Mouse (Mus musculus): ENCODE data around the gene Cacna1d. TPM values are rescaled to one million over a fixed set of nuclear protein-coding genes. Genes with fewer than 3 reads are reported as not detected.

Cacna1d gene
- total RNA-seq, 2 experiments from 2014 or later: 32.7 to 32.9 TPM

DNA sequence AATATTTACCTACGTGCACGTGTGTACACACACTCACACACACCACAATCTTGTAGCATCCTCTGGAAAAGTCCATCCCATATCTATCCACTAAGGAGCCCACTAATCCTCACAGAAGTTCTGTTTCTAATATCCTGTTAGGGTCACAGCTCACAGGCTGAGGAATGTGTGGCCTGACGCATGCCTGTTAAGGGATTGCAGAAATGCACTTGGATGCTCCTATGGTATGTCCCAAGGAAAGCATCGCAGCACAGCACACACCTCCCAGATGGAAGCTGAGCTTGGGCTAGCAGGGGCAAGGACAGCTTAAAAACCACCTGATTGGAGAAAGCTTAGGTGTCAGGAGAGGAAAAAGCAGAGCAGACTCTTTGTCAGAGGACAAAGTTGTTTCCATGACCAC is 271.4 kb downstream of the Cacna1d start:
- no peak for DNase-seq (ENCODE audit: low spot score in 2 of 2)

- DNase-seq (ENCODE audit: low spot score in 2 of 2): peak in 1 of 2 experiments; percentile 40
These were observed 273.1 kb downstream of the Cacna1d start for GRCm38 (mm10) chr14:30218114-30218513.

DNA sequence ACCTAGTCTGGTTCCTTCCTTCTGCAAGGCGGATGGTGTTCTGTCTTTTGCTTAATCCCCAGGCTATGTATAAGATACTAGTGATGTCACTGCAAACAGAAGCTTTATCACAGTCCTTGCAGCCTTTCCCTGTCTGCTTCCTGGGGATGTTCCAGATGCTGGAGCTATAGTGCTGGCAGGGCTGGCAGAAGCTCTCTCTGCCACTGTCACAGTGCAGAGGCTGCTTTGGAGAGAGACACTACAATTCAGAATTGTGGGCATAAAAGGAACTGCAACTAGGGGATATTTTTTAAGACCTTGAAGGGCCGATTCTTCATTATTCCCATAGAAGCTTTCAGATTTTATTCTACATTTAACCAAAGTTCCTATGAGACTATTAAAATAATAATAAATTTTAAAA is 274.1 kb downstream of the Cacna1d start:
- DNase-seq (ENCODE audit: low spot score in 2 of 2): no peak

- DNase-seq (ENCODE audit: low spot score in 2 of 2): no peak
These were observed 283.1 kb downstream of the Cacna1d start for GRCm38 (mm10) chr14:30208156-30208555.

DNA sequence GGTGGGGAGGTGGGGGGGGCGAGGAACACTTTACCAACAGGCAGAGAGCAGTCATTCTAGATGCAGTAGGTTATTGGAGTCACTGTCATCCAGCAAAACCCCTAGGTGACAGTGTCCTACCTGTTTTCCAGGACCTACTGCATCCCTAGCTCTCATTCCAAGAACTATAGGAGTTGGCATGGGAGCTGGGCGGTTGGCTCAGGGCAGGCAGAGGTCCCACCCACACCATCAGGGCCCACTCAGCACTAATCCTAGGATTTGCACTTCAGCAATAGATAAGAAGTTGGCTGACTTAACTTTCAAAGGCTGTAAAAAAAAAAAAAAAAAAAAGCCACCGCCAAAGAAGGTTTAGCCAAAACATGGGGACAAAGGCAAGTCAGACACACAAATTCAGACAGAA is 285.4 kb downstream of the Cacna1d start:
- DNase-seq (ENCODE audit: low spot score in 2 of 2): no peak

- DNase-seq (ENCODE audit: low spot score in 2 of 2): no peak
These were observed 286.7 kb downstream of the Cacna1d start for GRCm38 (mm10) chr14:30204526-30204925.

DNA sequence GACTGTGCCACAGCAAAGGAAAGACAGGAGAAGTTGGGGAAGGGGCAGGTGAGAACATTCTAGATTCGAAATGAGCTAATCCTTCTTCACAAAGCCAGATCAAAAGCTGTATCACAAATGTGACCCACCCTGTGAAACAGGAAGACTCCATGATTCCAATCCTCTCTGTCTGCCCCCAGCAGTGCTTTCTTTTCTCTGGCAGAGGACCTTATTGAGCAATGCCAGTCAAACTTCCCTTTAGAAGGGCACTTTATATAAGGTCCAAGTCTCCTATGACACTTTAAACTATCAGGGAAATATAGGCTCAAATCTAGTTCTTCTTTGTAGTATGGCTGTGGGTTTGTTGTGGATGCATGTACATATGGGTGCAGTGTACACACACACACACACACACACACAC is 290.9 kb downstream of the Cacna1d start:
- DNase-seq (ENCODE audit: low spot score in 2 of 2): no peak

DNA sequence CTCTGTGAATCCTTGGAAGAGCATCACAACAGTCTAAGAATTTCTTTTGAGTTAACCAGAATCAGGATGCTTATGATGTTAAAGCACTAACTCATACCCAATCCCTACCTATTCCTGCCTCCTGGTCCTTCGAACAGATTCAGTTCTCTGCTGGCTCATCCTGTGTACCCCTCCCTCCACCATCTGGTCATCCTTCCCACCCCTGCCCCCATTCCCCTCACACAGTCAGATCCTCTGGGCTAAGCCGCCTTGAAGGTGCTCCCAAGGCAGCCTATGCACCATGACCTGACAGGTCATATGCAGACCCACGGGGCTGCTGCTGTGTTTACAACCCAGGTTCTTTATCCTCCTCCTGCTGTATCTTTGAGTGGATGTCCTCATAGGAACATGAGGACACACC is 292.4 kb downstream of the Cacna1d start:
- no peak for DNase-seq (ENCODE audit: low spot score in 2 of 2)

DNA sequence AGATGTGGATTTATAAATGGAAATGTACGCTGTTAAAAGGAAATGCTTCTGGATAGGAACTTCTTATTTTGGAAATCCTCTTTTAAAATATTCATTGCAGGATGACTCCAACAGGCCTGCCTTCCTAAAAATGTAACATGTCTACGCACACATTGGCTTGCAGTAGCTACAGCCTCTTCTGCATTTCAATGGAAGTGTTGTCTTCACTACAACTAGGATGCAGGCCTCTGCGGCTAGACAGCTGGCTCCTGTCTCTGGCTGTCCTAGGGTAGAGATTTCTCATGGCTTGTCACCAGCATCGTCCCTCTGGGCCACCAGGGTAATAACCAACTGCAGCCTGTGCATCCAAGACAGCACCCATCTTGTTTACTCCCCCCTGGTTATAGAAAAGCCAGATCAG is 293.1 kb downstream of the Cacna1d start:
- DNase-seq (ENCODE audit: low spot score in 2 of 2): no peak

DNA sequence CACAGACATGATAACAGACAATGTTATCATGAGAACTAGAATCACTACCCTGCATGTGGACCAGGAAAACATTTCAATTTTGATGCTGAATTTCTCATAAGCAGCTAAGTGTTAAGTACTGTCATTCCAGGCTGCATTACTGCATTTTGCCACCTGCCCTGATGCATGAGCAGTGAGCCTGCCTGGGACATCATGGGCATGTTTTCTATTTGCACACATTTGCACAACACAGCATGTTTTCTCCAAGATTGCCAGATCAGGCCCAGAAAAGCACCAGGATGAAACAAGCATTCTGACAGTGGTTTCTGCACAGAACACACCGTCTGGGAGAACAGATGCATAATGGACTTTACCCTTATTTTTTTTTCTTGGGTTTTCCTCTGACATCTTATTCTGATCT is 294.3 kb downstream of the Cacna1d start:
- no peak for DNase-seq (ENCODE audit: low spot score in 2 of 2)

- no peak for DNase-seq (ENCODE audit: low spot score in 2 of 2)
These were observed 295.0 kb downstream of the Cacna1d start for GRCm38 (mm10) chr14:30196235-30196634.

GRCm38 (mm10) chr14:30190308-30190971 is 300.8 kb downstream of the Cacna1d start:
- DNase-seq (ENCODE audit: low spot score in 2 of 2): no peak

GRCm38 (mm10) chr14:30185616-30186274 is 305.5 kb downstream of the Cacna1d start:
- no peak for DNase-seq (ENCODE audit: low spot score in 2 of 2)

- no peak for DNase-seq (ENCODE audit: low spot score in 2 of 2)
These were observed 306.7 kb downstream of the Cacna1d start for GRCm38 (mm10) chr14:30184445-30185152.

DNA sequence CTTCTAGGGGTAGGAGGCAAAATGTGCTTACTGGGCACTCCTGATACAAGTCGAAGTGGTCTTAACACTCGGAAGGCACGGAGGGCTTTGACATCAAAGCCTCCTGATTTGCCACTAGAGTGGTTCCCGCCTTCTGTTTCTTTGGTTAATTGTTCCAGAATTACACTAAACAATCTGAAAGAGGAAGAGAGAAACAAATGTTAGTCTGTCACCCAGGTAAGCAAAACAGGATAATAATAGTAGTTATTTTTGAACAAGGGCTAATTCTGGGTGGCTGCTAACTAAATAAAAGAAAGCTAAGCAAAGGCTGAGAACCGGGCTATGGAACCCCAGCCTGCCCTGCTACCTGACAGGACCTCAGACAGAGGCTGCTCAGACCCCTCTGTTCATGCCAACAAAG is 307.2 kb downstream of the Cacna1d start:
- DNase-seq (ENCODE audit: low spot score in 2 of 2): no peak

- no peak for DNase-seq (ENCODE audit: low spot score in 2 of 2)
These were observed 308.4 kb downstream of the Cacna1d start for GRCm38 (mm10) chr14:30182624-30183524.

DNA sequence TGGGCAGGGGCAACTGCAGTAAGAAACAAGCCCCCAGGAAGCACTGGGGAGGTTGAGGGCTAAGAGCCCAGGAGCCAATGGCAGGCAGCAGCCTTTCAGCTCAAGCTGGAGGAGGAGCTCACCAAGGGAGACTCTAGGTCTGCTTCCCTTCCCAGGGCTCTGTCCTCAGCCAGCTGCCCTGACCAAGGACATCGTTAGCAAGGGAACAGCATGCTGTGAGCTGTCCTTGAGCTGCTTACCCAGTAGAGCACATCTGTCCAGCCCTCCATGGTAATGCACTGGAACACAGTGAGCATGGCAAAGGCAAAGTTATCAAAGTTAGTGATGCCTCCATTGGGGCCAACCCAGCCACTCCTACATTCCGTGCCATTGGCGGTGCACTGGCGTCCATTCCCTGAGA is 312.9 kb downstream of the Cacna1d start:
- DNase-seq (ENCODE audit: low spot score in 2 of 2): no peak

DNA sequence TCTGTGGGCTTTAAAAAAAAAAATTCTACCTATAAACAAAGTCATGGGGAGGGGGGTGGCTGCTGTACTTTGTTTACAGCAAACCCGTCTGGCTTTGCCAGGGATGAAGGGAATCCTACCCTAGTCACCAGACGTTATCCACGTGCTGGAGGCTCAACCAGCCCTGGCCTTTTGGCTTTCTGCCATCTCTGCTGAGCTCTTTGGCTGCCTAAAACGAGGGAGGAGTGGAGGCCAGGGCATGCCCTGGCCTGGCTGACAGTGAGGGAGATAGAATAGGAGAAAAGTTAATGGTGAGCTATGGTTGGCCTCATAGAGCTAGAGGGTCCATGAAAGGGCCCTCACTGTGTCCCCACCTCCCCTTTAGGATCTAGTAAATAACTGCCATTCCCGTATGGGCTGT is 313.4 kb downstream of the Cacna1d start:
- peak in 1 of 2 experiments; percentile 30 for DNase-seq (ENCODE audit: low spot score in 2 of 2)

DNA sequence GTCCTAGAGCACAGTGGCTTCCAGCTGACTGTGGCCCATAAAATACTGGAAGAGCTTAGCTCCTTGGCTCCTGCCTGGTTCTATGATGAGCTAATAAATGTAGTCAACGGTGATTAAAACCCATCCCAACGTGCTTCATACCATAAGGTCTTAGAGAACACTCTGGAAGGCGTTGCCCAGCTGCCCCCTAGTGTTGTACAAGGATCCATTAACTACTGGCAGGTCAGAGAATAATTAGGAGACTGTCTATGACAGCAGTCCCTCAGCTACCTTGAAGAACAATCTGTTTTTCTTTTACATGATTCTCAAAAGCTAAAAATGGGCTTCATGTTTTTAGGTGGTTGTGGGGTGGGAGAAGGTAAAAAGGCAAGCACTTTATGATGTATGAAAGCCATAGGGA is 315.9 kb downstream of the Cacna1d start:
- no peak for DNase-seq (ENCODE audit: low spot score in 2 of 2)

GRCm38 (mm10) chr14:30172821-30173755 is 318.2 kb downstream of the Cacna1d start:
- DNase-seq (ENCODE audit: low spot score in 2 of 2): no peak
